Mouse (Mus musculus): ENCODE results near the gene Wrnip1. TPM values are rescaled to one million over a fixed set of nuclear protein-coding genes. Genes with fewer than 3 reads are reported as not detected.

Wrnip1 gene
- polyA plus RNA-seq, 1 experiment: 26.6 TPM

GRCm38 (mm10) chr13:32832776-32833175, 30.9 kb downstream of the Wrnip1 start:
- no peak for TF ChIP-seq POLR2A (IDR thresholded peaks at IDR 0.05; ENCODE audit: low read depth, low read length)
- no peak for TF ChIP-seq CTCF (IDR thresholded peaks at IDR 0.05; ENCODE audit: extremely low read depth, insufficient read depth, insufficient read length, insufficient replicate concordance)
- Histone ChIP-seq H3K4me3 (ENCODE audit: extremely low read depth, insufficient read depth, insufficient read length) (no peak overlapping the region), H3K27ac (ENCODE audit: insufficient read depth, low read length) (peak overlapping the region; percentile 79), H3K4me1 (ENCODE audit: control insufficient read depth, insufficient read depth, insufficient read length) (peaks cover 12% of the 10 kb centered on the region), H3K27me3 (ENCODE audit: control insufficient read depth, insufficient read depth, low read length) (no peaks in the 10 kb centered on the region), H3K36me3 (ENCODE audit: control insufficient read depth, insufficient read depth, low read length) (no peaks in the 10 kb centered on the region)
- DNase-seq (ENCODE audit: low read depth in 1 of 2, low spot score in 2 of 2): no peak
- 40% methylated on average over 3 of the region's 3 CpGs for WGBS

DNA sequence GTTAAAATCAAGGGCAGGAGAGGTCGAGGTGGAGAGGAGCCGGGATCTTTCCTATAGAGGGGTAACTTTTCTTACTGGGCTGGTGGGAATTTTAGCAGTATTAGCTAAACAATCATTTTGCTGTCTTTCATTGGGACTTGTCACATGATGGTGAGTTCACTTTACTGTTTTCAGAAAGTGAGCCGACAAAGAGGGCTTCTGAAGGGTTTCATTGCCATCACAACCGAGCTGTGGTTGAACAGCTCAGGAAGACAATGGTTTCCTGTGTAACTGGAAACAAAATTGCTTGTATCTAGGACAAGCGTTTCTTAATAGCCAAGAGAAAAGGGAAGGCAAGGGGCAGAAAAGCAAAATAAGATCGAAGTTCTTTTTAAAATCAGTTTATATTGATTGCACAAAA, 31.4 kb downstream of the Wrnip1 start:
- TF ChIP-seq CTCF (IDR thresholded peaks at IDR 0.05; ENCODE audit: extremely low read depth, insufficient read depth, insufficient read length, insufficient replicate concordance): no peak
- TF ChIP-seq POLR2A (IDR thresholded peaks at IDR 0.05; ENCODE audit: low read depth, low read length): no peak
- Histone ChIP-seq H3K4me3 (ENCODE audit: extremely low read depth, insufficient read depth, insufficient read length) (no peak overlapping the region), H3K4me1 (ENCODE audit: control insufficient read depth, insufficient read depth, insufficient read length) (peaks cover 15% of the 10 kb centered on the region), H3K27me3 (ENCODE audit: control insufficient read depth, insufficient read depth, low read length) (no peaks in the 10 kb centered on the region), H3K36me3 (ENCODE audit: control insufficient read depth, insufficient read depth, low read length) (no peaks in the 10 kb centered on the region), H3K27ac (ENCODE audit: insufficient read depth, low read length) (peak overlapping the region; percentile 55; the same call in 1 of the 2 replicates)
- 8% methylated on average over 6 of the region's 6 CpGs for WGBS
- no peak for DNase-seq (ENCODE audit: low read depth in 1 of 2, low spot score in 2 of 2)

- H3K36me3 ChIP-seq (ENCODE audit: control insufficient read depth, insufficient read depth, low read length): no peaks in the 10 kb centered on the region
- 75% methylated on average over 5 of the region's 5 CpGs for WGBS
- H3K27ac ChIP-seq (ENCODE audit: insufficient read depth, low read length): no peak overlapping the region
- H3K4me3 ChIP-seq (ENCODE audit: extremely low read depth, insufficient read depth, insufficient read length): no peak overlapping the region
- DNase-seq (ENCODE audit: low read depth in 1 of 2, low spot score in 2 of 2): no peak
- H3K4me1 ChIP-seq (ENCODE audit: control insufficient read depth, insufficient read depth, insufficient read length): peaks cover 20% of the 10 kb centered on the region
- H3K27me3 ChIP-seq (ENCODE audit: control insufficient read depth, insufficient read depth, low read length): no peaks in the 10 kb centered on the region
- TF ChIP-seq POLR2A (IDR thresholded peaks at IDR 0.05; ENCODE audit: low read depth, low read length) (no peak), CTCF (IDR thresholded peaks at IDR 0.05; ENCODE audit: extremely low read depth, insufficient read depth, insufficient read length, insufficient replicate concordance) (no peak)
Observed at GRCm38 (mm10) chr13:32834513-32834912, 32.7 kb downstream of the Wrnip1 start.

DNA sequence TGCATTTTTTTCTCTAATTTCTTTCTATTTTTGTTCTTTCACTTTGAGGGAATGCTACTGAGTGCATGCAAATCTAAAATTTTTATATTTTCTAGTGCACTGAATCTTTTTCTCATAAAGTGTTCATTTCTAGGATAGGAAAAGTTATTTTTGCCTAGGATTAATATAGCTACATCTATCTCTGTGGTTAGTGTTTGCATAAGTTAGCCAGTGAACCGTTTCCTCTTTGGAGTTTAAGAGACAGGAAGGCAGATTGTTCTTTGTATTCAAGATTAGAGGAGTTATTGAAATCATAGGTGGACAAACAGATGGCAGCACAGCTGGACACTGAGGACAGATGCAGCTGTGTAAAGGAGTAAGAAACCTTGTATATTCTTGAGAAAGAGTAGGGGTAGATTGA, 37.5 kb downstream of the Wrnip1 start:
- WGBS: 6% methylated on average over 1 of the region's 1 CpGs
- H3K27ac ChIP-seq (ENCODE audit: insufficient read depth, low read length): peak overlapping the region; percentile 80; the same call in 1 of the 2 replicates

DNA sequence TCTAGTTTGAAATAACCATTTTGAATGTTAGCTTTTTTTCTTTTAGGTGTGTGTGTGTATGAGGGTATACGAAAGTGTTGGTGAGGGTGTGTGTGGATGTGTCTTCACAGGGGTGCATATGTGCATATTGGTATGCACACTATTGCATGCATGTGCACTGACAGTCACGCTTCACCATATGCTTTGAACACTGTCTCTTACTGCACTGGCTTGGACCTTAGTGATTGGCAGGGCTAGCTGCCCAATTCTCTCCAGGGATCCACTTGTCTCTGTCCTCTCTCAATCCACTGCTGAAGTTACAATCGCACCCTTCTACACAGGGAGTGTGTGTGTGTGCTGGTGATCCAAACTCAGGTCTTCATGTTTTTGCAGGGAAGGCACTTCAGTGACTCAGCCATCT, 39.5 kb downstream of the Wrnip1 start:
- H3K4me3 ChIP-seq (ENCODE audit: extremely low read depth, insufficient read depth, insufficient read length): no peak overlapping the region
- H3K4me1 ChIP-seq (ENCODE audit: control insufficient read depth, insufficient read depth, insufficient read length): peaks cover 13% of the 10 kb centered on the region
- H3K36me3 ChIP-seq (ENCODE audit: control insufficient read depth, insufficient read depth, low read length): peaks cover 14% of the 10 kb centered on the region
- DNase-seq (ENCODE audit: low read depth in 1 of 2, low spot score in 2 of 2): no peak
- TF ChIP-seq CTCF (IDR thresholded peaks at IDR 0.05; ENCODE audit: extremely low read depth, insufficient read depth, insufficient read length, insufficient replicate concordance) (no peak), POLR2A (IDR thresholded peaks at IDR 0.05; ENCODE audit: low read depth, low read length) (no peak)
- no peaks in the 10 kb centered on the region for H3K27me3 ChIP-seq (ENCODE audit: control insufficient read depth, insufficient read depth, low read length)
- no peak overlapping the region for H3K27ac ChIP-seq (ENCODE audit: insufficient read depth, low read length)
- WGBS: 92% methylated on average over 3 of the region's 3 CpGs

More for the DNA sequence above, 37.5 kb downstream of the Wrnip1 start:
- Histone ChIP-seq H3K4me3 (ENCODE audit: extremely low read depth, insufficient read depth, insufficient read length) (no peak overlapping the region), H3K27me3 (ENCODE audit: control insufficient read depth, insufficient read depth, low read length) (no peaks in the 10 kb centered on the region), H3K4me1 (ENCODE audit: control insufficient read depth, insufficient read depth, insufficient read length) (peaks cover 13% of the 10 kb centered on the region), H3K36me3 (ENCODE audit: control insufficient read depth, insufficient read depth, low read length) (peaks cover 9% of the 10 kb centered on the region)
- DNase-seq (ENCODE audit: low read depth in 1 of 2, low spot score in 2 of 2): no peak
- TF ChIP-seq CTCF (IDR thresholded peaks at IDR 0.05; ENCODE audit: extremely low read depth, insufficient read depth, insufficient read length, insufficient replicate concordance): no peak
- no peak for TF ChIP-seq POLR2A (IDR thresholded peaks at IDR 0.05; ENCODE audit: low read depth, low read length)

GRCm38 (mm10) chr13:32846221-32846620, 44.4 kb downstream of the Wrnip1 start:
- TF ChIP-seq POLR2A (IDR thresholded peaks at IDR 0.05; ENCODE audit: low read depth, low read length) (no peak), CTCF (IDR thresholded peaks at IDR 0.05; ENCODE audit: extremely low read depth, insufficient read depth, insufficient read length, insufficient replicate concordance) (no peak)
- H3K27ac ChIP-seq (ENCODE audit: insufficient read depth, low read length): no peak overlapping the region
- no peak for DNase-seq (ENCODE audit: low read depth in 1 of 2, low spot score in 2 of 2)
- H3K4me3 ChIP-seq (ENCODE audit: extremely low read depth, insufficient read depth, insufficient read length): no peak overlapping the region
- peaks cover 9% of the 10 kb centered on the region; the same call in 1 of the 2 replicates for H3K4me1 ChIP-seq (ENCODE audit: control insufficient read depth, insufficient read depth, insufficient read length)
- peaks cover 26% of the 10 kb centered on the region for H3K36me3 ChIP-seq (ENCODE audit: control insufficient read depth, insufficient read depth, low read length)
- no peaks in the 10 kb centered on the region for H3K27me3 ChIP-seq (ENCODE audit: control insufficient read depth, insufficient read depth, low read length)

DNA sequence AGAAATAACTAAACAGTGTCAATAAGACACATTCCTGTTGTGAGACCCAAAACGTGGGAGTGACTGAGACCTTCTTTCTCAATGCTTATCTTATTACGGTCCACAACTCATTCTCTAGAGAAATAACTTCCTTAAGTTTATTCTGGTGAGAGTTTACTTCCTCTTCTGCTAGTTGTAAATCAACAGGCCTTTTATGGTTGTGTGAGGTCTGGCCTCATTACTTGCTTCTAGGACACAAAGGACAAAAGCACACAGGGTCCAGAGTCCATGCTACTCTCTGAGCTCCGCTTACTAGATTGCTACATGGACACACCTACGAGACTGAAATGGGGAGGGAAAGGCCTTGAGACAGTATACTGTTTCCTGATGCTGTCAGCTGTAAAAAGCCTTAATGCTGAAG, 47.3 kb downstream of the Wrnip1 start:
- Histone ChIP-seq H3K27me3 (ENCODE audit: control insufficient read depth, insufficient read depth, low read length) (no peaks in the 10 kb centered on the region), H3K36me3 (ENCODE audit: control insufficient read depth, insufficient read depth, low read length) (peaks cover 18% of the 10 kb centered on the region), H3K27ac (ENCODE audit: insufficient read depth, low read length) (peak overlapping the region; percentile 87), H3K4me3 (ENCODE audit: extremely low read depth, insufficient read depth, insufficient read length) (peak overlapping the region; percentile 71), H3K4me1 (ENCODE audit: control insufficient read depth, insufficient read depth, insufficient read length) (peaks cover 15% of the 10 kb centered on the region; the same call in 1 of the 2 replicates)
- DNase-seq (ENCODE audit: low read depth in 1 of 2, low spot score in 2 of 2): no peak
- no peak for TF ChIP-seq CTCF (IDR thresholded peaks at IDR 0.05; ENCODE audit: extremely low read depth, insufficient read depth, insufficient read length, insufficient replicate concordance)
- no peak for TF ChIP-seq POLR2A (IDR thresholded peaks at IDR 0.05; ENCODE audit: low read depth, low read length)
- 13% methylated on average over 4 of the region's 4 CpGs for WGBS

Measured in spleen, adult 2 months (tissue).